Mouse (Mus musculus): ENCODE data around the gene Itfg2.

Gene Itfg2

DNA sequence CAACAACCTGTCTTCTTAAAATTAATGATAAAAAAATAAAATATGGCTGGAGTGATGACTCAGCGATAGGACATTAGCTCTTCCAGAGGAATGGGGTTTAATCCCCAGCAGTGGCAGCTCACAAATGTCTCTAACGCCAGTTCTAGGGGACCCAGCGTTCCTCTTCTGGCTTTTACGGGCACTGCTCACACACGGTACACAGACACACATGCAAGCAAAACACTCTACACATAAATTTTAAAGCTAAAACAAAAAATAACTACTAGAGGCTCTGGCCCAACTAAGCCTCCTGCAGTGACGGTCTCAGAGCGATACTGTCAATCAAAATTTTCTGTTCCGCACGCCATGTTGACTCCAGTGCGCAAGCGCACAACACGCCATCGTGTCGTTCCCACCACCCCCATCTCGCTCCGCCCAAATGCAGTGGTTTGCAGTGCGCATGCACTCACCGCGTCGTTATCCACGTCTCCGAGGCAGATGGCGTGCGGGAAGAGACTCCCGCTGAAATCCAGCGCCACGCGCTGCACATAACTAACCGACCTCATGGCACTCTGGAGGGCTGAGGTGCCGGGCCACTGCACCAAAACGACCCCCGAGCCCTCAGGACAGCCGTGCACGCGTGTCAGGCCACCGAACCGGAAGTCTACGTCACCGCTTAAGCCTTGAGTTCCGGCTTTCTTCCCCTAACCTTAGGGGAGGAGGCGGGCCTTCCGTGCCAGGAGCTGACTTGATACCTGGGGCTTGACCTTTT is at the start of gene Itfg2:
Itfg2 (minus strand) TSS at position 663 of the 751 bp plus-strand sequence.
- peak; percentile 96 to 97 for DNase-seq

GRCm38 (mm10) chr6:128474112-128474511 is 49.4 kb upstream of the Itfg2 start:
- DNase-seq: no peak

- peak; percentile 32 to 68 for DNase-seq
These were observed 44.7 kb upstream of the Itfg2 start for GRCm38 (mm10) chr6:128469451-128469850.

DNA sequence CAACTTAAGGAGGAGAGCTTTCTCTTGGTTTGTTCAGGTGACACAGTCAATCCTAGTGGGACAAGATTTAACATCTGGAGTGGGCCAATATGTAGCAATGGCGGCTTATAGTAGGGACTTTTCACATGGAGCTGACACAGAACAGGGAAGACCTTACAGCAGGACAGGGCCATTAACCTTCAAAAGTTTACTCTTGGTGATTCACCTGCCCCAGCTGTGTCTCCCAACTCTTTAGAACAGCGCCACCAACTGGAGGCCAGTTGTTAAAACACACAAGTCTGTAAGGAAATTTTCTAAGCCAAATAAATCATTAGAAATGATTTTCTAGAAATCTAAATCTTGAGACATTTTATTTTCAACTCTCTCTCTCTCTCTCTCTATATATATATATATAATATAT is 42.6 kb upstream of the Itfg2 start:
- peak in 1 of 2 experiments; percentile 8 for DNase-seq

GRCm38 (mm10) chr6:128466563-128466962 is 41.8 kb upstream of the Itfg2 start:
- DNase-seq: no peak

DNA sequence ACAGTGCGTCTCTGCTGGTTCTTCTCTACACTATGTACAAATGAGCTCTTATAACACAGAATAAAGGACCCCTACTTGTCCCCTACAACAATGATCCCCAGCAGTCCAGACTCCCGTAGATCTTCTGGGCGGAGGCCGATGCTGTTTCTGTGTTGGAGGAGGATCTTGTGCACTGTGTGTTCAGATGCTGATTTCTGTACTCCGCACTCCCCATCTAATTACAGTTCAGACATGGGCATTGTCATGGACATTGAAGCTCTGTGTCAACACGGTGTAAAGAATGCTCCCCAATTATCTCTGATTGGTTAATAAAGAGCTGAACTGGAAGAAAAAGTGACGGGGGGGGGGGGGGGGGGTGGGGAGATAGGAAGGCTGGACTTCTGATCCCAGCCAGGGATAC is 41.3 kb upstream of the Itfg2 start:
- no peak for DNase-seq

- DNase-seq: no peak
These were observed 40.3 kb upstream of the Itfg2 start for GRCm38 (mm10) chr6:128464996-128465395.

DNA sequence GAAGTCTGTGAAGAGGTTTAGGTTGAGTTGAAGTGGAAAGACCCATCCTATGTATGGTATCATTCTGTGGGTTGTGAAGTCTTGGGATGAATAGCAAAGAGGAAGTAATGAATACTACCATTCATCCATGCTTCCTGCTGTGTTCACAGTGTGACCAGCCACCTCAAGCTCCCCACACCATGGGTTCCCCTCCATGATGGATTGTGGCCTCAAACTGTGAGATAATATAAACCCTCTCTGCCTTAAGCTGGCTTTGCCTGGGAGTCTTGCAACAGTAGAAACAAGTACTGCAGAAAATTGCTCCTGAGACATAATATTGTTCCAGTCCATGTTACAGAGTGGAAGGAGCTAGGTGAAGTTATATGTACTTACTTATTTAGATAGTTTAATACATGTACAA is 36.9 kb upstream of the Itfg2 start:
- no peak for DNase-seq

GRCm38 (mm10) chr6:128460729-128461503 is 36.2 kb upstream of the Itfg2 start:
- no peak for DNase-seq

- no peak for DNase-seq
These were observed 35.6 kb upstream of the Itfg2 start for GRCm38 (mm10) chr6:128460321-128460720.

GRCm38 (mm10) chr6:128457186-128457585 is 32.5 kb upstream of the Itfg2 start:
- DNase-seq: no peak

DNA sequence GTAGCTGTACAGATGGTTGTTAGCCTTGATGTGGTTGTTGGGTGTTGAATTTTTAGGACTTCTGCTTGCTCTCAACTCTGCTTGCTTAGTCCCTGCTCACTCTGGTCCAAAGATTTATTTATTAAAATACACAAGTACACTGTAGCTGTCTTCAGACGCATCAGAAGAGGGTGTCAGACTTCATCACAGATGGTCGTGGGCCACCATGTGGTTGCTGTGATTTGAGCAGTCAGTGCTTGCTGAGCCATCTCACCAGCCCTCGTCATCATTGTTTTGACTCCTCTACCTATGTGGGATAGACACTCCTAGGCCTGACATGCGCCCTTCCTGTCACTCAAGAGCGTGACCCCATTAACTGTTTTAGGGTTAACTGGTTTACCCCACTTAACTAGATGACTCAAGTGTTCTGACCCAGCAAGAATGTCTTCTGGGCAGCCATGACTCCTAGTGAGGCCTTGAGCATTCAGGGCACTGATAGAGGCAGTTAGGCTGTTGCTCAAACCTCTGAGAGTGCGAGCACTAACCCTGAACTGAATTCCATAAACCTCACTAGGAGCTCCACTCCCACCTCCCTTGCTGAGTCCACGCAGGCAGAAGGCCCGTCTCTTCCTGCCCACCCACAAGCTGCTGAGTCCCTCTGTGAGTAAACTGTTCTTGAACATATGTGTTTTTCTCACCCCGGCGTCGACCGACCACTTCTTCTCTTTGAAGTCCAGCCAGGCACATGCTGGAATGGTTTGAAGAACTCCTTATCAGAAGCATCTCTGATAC is 31.3 kb upstream of the Itfg2 start:
- no peak for DNase-seq

- no peak for DNase-seq
These were observed 22.3 kb upstream of the Itfg2 start for GRCm38 (mm10) chr6:128447063-128447462.

DNA sequence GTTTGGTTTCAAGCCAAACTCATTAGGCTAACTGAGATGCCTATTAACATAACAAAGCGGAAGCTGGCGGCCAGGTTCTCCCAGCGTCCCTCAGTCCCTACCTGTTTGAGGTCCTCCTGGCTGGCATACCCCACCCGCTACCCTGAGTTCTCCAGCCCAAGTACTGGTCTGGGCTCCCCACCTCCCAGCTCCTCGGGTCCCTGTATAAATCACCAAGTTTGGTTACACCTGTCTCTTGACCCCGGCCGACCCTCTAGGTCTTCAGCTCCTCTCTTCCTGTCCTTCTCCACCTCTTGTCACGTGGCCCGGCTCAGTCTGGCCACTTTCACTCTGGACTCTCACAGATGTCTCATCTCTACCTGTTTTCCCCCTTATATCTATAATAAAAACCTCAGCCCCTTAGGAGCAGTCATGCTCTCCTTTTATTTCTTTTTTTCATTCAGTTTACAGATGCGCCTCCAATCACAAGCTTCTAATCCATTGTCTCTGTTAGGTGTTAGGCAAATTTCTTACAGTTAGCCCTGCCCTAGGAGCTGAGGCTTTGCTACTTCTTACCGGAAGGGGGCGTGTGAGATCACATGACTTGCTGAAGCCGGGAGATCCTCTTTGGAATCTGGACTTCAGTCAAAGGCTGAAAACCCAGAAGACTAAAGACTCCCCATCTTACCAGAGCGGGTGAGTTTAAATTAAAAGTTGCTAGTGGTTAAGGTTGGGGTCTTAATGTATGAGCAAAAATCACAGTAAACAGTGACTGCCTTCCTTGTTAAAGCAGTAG is 21.2 kb upstream of the Itfg2 start:
- DNase-seq: peak; percentile 62 to 75

DNA sequence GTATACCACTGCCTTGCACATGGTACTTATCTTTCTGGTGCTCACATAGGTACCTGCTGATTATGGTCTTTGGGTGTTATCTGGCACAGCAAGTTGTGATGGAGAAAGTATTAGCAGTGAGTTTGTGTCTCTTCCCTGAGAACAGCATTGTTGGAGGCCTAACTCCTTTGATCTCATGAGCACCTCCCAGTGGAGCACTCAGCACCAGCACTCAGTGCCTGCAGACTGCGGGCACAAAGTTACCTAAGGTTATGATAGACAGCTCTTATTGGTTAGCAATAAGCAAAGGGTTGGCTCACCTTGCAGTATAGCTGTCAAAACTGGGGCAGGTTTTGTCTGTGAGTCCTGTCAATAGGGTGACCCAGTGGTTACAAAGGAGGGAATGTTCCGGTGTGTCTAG is 15.5 kb upstream of the Itfg2 start:
- DNase-seq: no peak

GRCm38 (mm10) chr6:128438871-128439341 is 14.2 kb upstream of the Itfg2 start:
- peak; percentile 33 to 50 for DNase-seq

- DNase-seq: peak; percentile 95 to 97
These were observed 13.7 kb upstream of the Itfg2 start, which contains the start of gene Fkbp4 for GRCm38 (mm10) chr6:128438317-128438870. Fkbp4 (minus strand) TSS chr6:128438677.

DNA sequence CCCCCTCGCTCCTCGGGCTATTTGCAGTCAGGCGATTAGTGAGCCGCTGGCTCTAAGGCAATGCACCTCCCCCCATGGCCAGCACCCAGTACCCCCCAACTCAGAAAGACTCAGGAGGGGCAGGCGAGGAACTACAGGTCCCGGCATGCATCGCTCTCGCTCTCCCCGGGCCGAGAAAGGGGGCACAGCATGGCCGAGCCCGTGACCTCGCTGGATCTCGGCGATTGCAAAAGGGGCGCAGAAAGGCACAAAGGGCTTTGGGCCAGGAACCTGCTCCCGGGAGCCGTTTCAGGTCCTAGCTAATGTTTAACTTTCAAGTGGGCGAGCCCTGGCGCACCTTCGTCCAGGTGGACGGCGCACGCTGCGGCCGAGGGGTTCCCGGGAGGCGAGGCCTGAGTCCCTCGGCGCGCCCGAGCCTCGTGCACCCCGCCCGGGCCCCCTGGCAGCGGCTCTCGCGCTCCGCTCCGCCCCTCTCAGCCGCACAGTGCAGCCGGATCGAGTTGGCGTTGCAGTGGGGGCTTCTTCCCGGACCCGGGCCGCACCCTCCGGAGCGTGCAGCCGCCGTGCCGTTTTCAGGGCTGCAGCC is 13.1 kb upstream of the Itfg2 start:
- peak; percentile 80 to 84 for DNase-seq

- DNase-seq: no peak
These were observed 12.6 kb upstream of the Itfg2 start for GRCm38 (mm10) chr6:128437288-128437687.

- no peak for DNase-seq
These were observed 11.8 kb upstream of the Itfg2 start for GRCm38 (mm10) chr6:128436356-128437005.

- peak; percentile 87 to 92 for DNase-seq
These were observed 10.7 kb upstream of the Itfg2 start for GRCm38 (mm10) chr6:128435474-128435873.

All from lung, adult 18-20 months (tissue).